Mouse (Mus musculus): ENCODE results near the gene Hspg2.

DNA sequence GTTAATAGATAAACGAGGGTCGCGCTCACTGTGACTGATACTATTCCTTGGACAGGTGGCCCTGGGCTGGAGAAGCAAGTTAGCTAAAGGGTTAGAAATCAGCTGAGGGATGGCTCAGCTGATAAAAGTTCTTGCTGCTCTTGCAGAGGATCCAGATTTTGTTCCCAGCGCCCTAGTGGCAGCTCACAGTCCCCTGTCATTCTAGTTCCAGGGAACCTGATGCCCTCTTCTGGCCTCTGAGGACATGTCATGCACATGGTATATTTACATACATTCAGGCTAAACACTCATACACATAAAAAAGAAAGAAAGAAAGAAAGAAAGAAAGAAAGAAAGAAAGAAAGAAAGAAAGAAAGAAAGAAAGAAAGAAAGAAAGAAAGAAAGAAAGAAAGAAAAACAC is 27.2 kb upstream of the Hspg2 start:
- TF ChIP-seq CTCF (IDR thresholded peaks at IDR 0.05; ENCODE audit: low read depth, low read length) (peak; percentile 32), EP300 (IDR thresholded peaks at IDR 0.05; ENCODE audit: insufficient read depth, low read depth, low read length) (no peak)
